Mouse (Mus musculus) thymus, postnatal 0 days (tissue): Measurements from ENCODE around the gene Lcn12. TPM values are rescaled to one million over a fixed set of nuclear protein-coding genes. Genes with fewer than 3 reads are reported as not detected.

Experiments
- DNase-seq: peaks from one replicate; pipeline ENCODE4 v3.0.0-alpha.2; 2015; ENCODE audit warnings: low spot score
- microRNA-seq: library from miRNA; unstranded; fragments of <30 nt; microRNA quantifications from one replicate; pipeline ENCODE4, GENCODE M21; 2016; ENCODE audit warnings: borderline number of aligned reads
- polyA plus RNA-seq: library from polyadenylated mRNA; unstranded; fragments of >200 nt; fragmentation: Nextera tagmentation; extraction: Ambion mirVana; gene quantifications from 2 replicates; pipeline ENCODE4 v1.2.1, GENCODE M21; 2015

Lcn12 gene
- polyA plus RNA-seq, 1 experiment from 2014 or later, result not detected

GRCm38 (mm10) chr2:25461407-25461806, 32.3 kb downstream of the Lcn12 start:
- DNase-seq, result no peak

- DNase-seq, result peak; percentile 99
Measured at GRCm38 (mm10) chr2:25460551-25461309, 33.0 kb downstream of the Lcn12 start, which contains the start of gene Paxx. Paxx (minus strand) TSS chr2:25461094.

- no peak for DNase-seq
Measured at GRCm38 (mm10) chr2:25460135-25460534, 33.6 kb downstream of the Lcn12 start.

- DNase-seq, result no peak
Measured at GRCm38 (mm10) chr2:25458911-25459310, 34.8 kb downstream of the Lcn12 start.

- DNase-seq, result no peak
Measured at GRCm38 (mm10) chr2:25457022-25457896, 36.5 kb downstream of the Lcn12 start.

GRCm38 (mm10) chr2:25456205-25456953, 37.3 kb downstream of the Lcn12 start, which contains the start of gene Clic3:
Clic3 (plus strand) TSS chr2:25456838.
- no peak for DNase-seq

- no peak for DNase-seq
Measured at GRCm38 (mm10) chr2:25452951-25453350, 40.8 kb downstream of the Lcn12 start.

GRCm38 (mm10) chr2:25450853-25451647, 42.7 kb downstream of the Lcn12 start:
- no peak for DNase-seq

GRCm38 (mm10) chr2:25442682-25443081, 51.0 kb downstream of the Lcn12 start:
- DNase-seq, result no peak

GRCm38 (mm10) chr2:25441067-25441466, 52.6 kb downstream of the Lcn12 start:
- no peak for DNase-seq

Small RNAs within 50 kb of the gene (microRNA-seq; reads per million reads assigned to microRNA genes)
- not detected for gene Mir3087

Other genes starting within 250 kb of the Lcn12 start
- gene AL732309.1, start 247.0 kb downstream of the Lcn12 start, polyA plus RNA-seq, result 3.4 and 4.9 TPM in 2 replicates
- 43.1 and 47.4 TPM in 2 replicates for gene Tmem203, start 238.5 kb downstream of the Lcn12 start, polyA plus RNA-seq
- gene Tprn, start 231.3 kb downstream of the Lcn12 start, polyA plus RNA-seq, result 10.2 and 12.6 TPM in 2 replicates
- 322 and 323 TPM in 2 replicates for gene Ssna1, start 221.5 kb downstream of the Lcn12 start, polyA plus RNA-seq
- 71.5 and 80.6 TPM in 2 replicates for gene Anapc2, start 221.4 kb downstream of the Lcn12 start, polyA plus RNA-seq
- not detected in 2 replicates for gene Tmem210, start 205.8 kb downstream of the Lcn12 start, polyA plus RNA-seq
- 1.4 and 3.6 TPM in 2 replicates for gene Lrrc26, start 204.0 kb downstream of the Lcn12 start, polyA plus RNA-seq
- 0.12 and 0.21 TPM in 2 replicates for gene Grin1, start 174.7 kb downstream of the Lcn12 start, polyA plus RNA-seq
- gene Man1b1, start 161.6 kb downstream of the Lcn12 start, polyA plus RNA-seq, result 37.1 and 40.7 TPM in 2 replicates
- 8.7 and 9.1 TPM in 2 replicates for gene Dpp7, start 137.6 kb downstream of the Lcn12 start, polyA plus RNA-seq
- gene Uap1l1, start 128.2 kb downstream of the Lcn12 start, polyA plus RNA-seq, result 21.3 and 24.6 TPM in 2 replicates
- 22.8 and 25.4 TPM in 2 replicates for gene Sapcd2, start 121.6 kb downstream of the Lcn12 start, polyA plus RNA-seq
- 7.6 and 9.0 TPM in 2 replicates for gene Entpd2, start 98.0 kb downstream of the Lcn12 start, polyA plus RNA-seq
- 6.3 and 7.2 TPM in 2 replicates for gene Npdc1, start 94.6 kb downstream of the Lcn12 start, polyA plus RNA-seq
- 1.4 and 1.8 TPM in 2 replicates for gene Fut7, start 70.6 kb downstream of the Lcn12 start, polyA plus RNA-seq
- 3.3 and 4.7 TPM in 2 replicates for gene Abca2, start 65.2 kb downstream of the Lcn12 start, polyA plus RNA-seq
- 3.6 and 4.7 TPM in 2 replicates for gene Clic3, start 37.1 kb downstream of the Lcn12 start, polyA plus RNA-seq
- gene Paxx, start 32.8 kb downstream of the Lcn12 start, polyA plus RNA-seq, result 72.4 and 83.3 TPM in 2 replicates
- gene Ptgds, start 23.9 kb downstream of the Lcn12 start, polyA plus RNA-seq, result 6.3 TPM in 2 replicates
- gene Fbxw5, start 6.8 kb upstream of the Lcn12 start, polyA plus RNA-seq, result 44.3 and 47.2 TPM in 2 replicates
- gene C8g, start 7.8 kb upstream of the Lcn12 start, polyA plus RNA-seq, result 5.6 and 6.4 TPM in 2 replicates
- 58.1 and 59.1 TPM in 2 replicates for gene Traf2, start 53.0 kb upstream of the Lcn12 start, polyA plus RNA-seq
- gene Edf1, start 63.9 kb upstream of the Lcn12 start, polyA plus RNA-seq, result 466 and 515 TPM in 2 replicates
- 0.53 and 1.0 TPM in 2 replicates for gene Mamdc4, start 80.9 kb upstream of the Lcn12 start, polyA plus RNA-seq
- 184 and 191 TPM in 2 replicates for gene Phpt1, start 81.3 kb upstream of the Lcn12 start, polyA plus RNA-seq
- gene Ajm1, start 87.8 kb upstream of the Lcn12 start, polyA plus RNA-seq, result 0.04 and 0.49 TPM in 2 replicates
- gene Rabl6, start 114.6 kb upstream of the Lcn12 start, polyA plus RNA-seq, result 30.3 and 39.7 TPM in 2 replicates
- gene Ccdc183, start 123.8 kb upstream of the Lcn12 start, polyA plus RNA-seq, result 0.04 and 0.05 TPM in 2 replicates
- 5.8 and 7.0 TPM in 2 replicates for gene Tmem141, start 128.1 kb upstream of the Lcn12 start, polyA plus RNA-seq
- gene Fcna, start 134.1 kb upstream of the Lcn12 start, polyA plus RNA-seq, result 9.1 and 9.2 TPM in 2 replicates
- 0.38 and 0.76 TPM in 2 replicates for gene Lcn8, start 159.2 kb upstream of the Lcn12 start, polyA plus RNA-seq
- not detected in 2 replicates for gene Lcn5, start 164.0 kb upstream of the Lcn12 start, polyA plus RNA-seq
- gene Lcn6, start 182.9 kb upstream of the Lcn12 start, polyA plus RNA-seq, result 0.24 TPM in 1 of 2 replicates, not detected in the other
- gene Lcn10, start 188.8 kb upstream of the Lcn12 start, polyA plus RNA-seq, result 0.45 and 0.49 TPM in 2 replicates
- gene Obp2a, start 206.1 kb upstream of the Lcn12 start, polyA plus RNA-seq, result 1.5 and 1.9 TPM in 2 replicates
- 50.9 and 57.4 TPM in 2 replicates for gene Bmyc, start 212.8 kb upstream of the Lcn12 start, polyA plus RNA-seq
- gene Obp2b, start 243.1 kb upstream of the Lcn12 start, polyA plus RNA-seq, result 0.24 TPM in 1 of 2 replicates, not detected in the other